ENCODE assay signal across 9 mouse cellular contexts in genomic region chr9:24974021-24974741, GRCm38 (mm10).
DNase-seq lines count a peak whose midpoint lies in the region; ATAC-seq lines count a peak whose summit lies in the region.
"Had no signal": no experiment of that assay in that cellular context is flagged by ENCODE, and none has a peak within 500 bp of the region (broad histone marks: within the 10 kb centered on the region; RNA-seq: fewer than 3 reads in every experiment).

No protein-coding gene starts in this region.

- peaks cover 39% of the 10 kb centered on the region for H3K4me1 ChIP-seq in heart, embryonic 11.5 days (ENCODE audit: control insufficient read depth, insufficient read depth, low read length)

- ATAC-seq in heart, embryonic 11.5 days (replicated peaks; ENCODE audit: insufficient number of reproducible peaks, low FRiP score, low TSS enrichment): peak; percentile 92
- ATAC-seq in inflammation-experienced regulatory T-cells, adult 6 months: no peak
- ATAC-seq in CD4-positive, CD25-positive, alpha-beta regulatory T cell, adult 4 months: no peak

- H3K4me2 ChIP-seq in heart, embryonic 11.5 days: peak overlapping the region; percentile 54

- DNase-seq in 3134 (ENCODE audit: extremely low read depth, insufficient read length, low spot score): peak; percentile 3
- DNase-seq in embryo, embryonic 10 days (ENCODE audit: low spot score): peak; percentile 42
- DNase-seq in kidney, adult 9 months: peak; percentile 9
- DNase-seq in lung, postnatal 14 days: peak; percentile 41
- DNase-seq in frontal cortex, postnatal 10 days (ENCODE audit: low spot score in 2 of 2): no peak

- H3K4me3 ChIP-seq in heart, embryonic 11.5 days (ENCODE audit: low read depth, low read length): no peak overlapping the region
- H3K4me3 ChIP-seq: erythroblast, embryonic 14.5 days had no signal

- no peaks in the 10 kb centered on the region for H3K27me3 ChIP-seq in heart, embryonic 11.5 days (ENCODE audit: control insufficient read depth, insufficient read depth, low read length)

- WGBS in heart, embryonic 11.5 days (ENCODE audit: insufficient replicate concordance): 1% methylated on average over 19 of the region's 19 CpGs

- peak overlapping the region; percentile 94 for H3K27ac ChIP-seq in heart, embryonic 11.5 days (ENCODE audit: low read depth, low read length)

- peak overlapping the region; percentile 54; the same call in 1 of the 2 replicates for H3K9ac ChIP-seq in heart, embryonic 11.5 days (ENCODE audit: low read depth, low read length)

- H3K36me3 ChIP-seq in heart, embryonic 11.5 days (ENCODE audit: control insufficient read depth, insufficient read depth, low read length): no peaks in the 10 kb centered on the region

- no peaks in the 10 kb centered on the region for H3K9me3 ChIP-seq in heart, embryonic 11.5 days (replicated peaks; ENCODE audit: control insufficient read depth, low read length)

Comparison
In these comparisons a context has a peak if more than half of its experiments do, and no peak if none do; other contexts are left out.
1. DNase-seq: peak in 3134 (single experiment), embryo, embryonic 10 days (single experiment), kidney, adult 9 months (single experiment) and lung, postnatal 14 days (single experiment); none in frontal cortex, postnatal 10 days (0 of 2).